7 mouse cellular contexts compared by ENCODE assay signal in the genomic region with DNA sequence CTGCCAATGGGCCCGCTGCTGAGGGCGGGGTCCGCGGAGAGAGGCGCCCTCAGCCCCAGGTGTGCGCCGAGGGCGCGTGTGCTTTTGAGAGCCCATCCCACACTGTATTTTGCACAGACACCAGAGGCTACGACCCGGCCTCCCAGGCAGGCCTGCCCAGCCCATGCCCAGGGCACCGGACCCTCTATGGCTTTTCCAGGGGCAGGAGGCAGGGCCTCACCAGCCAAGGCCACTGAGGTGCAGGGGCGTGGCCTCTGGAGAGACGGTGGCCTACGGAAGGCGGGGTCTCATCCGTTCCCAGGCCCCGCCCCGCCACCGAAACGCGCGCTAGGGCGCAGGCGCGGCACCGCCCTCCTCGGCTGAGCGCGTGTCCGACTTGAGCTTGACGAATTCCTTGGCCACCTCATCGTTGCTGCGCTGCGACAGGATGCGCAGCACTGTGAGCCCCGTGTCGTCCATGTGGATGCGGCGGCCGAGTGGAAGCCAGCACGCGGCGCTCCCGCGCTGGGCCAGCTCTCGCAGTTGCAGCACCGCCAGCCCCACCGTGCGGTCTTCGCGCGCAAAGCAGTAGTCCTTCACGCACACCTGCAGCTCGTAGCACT. TPM values are rescaled to one million over a fixed set of nuclear protein-coding genes. Genes with fewer than 3 reads are reported as not detected.
DNase-seq lines count a peak whose midpoint lies in the region; ATAC-seq lines count a peak whose summit lies in the region.

No protein-coding gene starts in this region.

- peak; percentile 88 for ATAC-seq in embryonic facial prominence, embryonic 11.5 days (replicated peaks; ENCODE audit: insufficient number of reproducible peaks, low FRiP score, low TSS enrichment, low read depth)
- peak; percentile 83 for ATAC-seq in limb, embryonic 11.5 days (ENCODE audit: insufficient number of reproducible peaks, low FRiP score, low TSS enrichment, low read depth)
- ATAC-seq in midbrain, embryonic 14.5 days (ENCODE audit: low FRiP score, low TSS enrichment), result peak; percentile 88

- WGBS in embryonic facial prominence, embryonic 11.5 days, result under 1% methylated on average over 55 of the region's 55 CpGs
- 0% methylated on average over 54 of the region's 55 CpGs for WGBS in limb, embryonic 11.5 days
- under 1% methylated on average over 55 of the region's 55 CpGs for WGBS in midbrain, embryonic 14.5 days

- peak overlapping the region; percentile 51 for H3K4me3 ChIP-seq in embryonic facial prominence, embryonic 11.5 days (ENCODE audit: low read depth, low read length)
- peak overlapping the region; percentile 50 for H3K4me3 ChIP-seq in limb, embryonic 11.5 days (ENCODE audit: low read depth, low read length)
- peak overlapping the region; percentile 41 for H3K4me3 ChIP-seq in midbrain, embryonic 14.5 days (replicated peaks; ENCODE audit: low read depth, low read length)

- DNase-seq in adrenal gland, postnatal 14 days, result peak; percentile 98
- peak; percentile 94 for DNase-seq in embryonic facial prominence, embryonic 11.5 days (ENCODE audit: low spot score)
- peak; percentile 99 for DNase-seq in heart, adult 11 months
- DNase-seq in kidney, adult 18-20 months, result peak; percentile 96
- DNase-seq in limb, embryonic 11.5 days (ENCODE audit: low spot score), result peak; percentile 95
- DNase-seq in midbrain, embryonic 14.5 days, result peak; percentile 95
- DNase-seq in spleen, adult 18-20 months, result peak; percentile 91 to 98

- peaks cover 4% of the 10 kb centered on the region; the same call in 1 of the 2 replicates for H3K36me3 ChIP-seq in embryonic facial prominence, embryonic 11.5 days (replicated peaks; ENCODE audit: control insufficient read depth, insufficient read depth, low read depth, low read length)
- H3K36me3 ChIP-seq in limb, embryonic 11.5 days (ENCODE audit: control insufficient read depth, insufficient read depth, low read length), result peaks cover 3% of the 10 kb centered on the region; the same call in 1 of the 2 replicates
- H3K36me3 ChIP-seq in midbrain, embryonic 14.5 days (ENCODE audit: control insufficient read depth, insufficient read depth, low read length), result peaks cover 15% of the 10 kb centered on the region

- H3K4me1 ChIP-seq in embryonic facial prominence, embryonic 11.5 days (ENCODE audit: control insufficient read depth, insufficient read depth, low read length), result peaks cover 2% of the 10 kb centered on the region; the same call in 1 of the 2 replicates
- peaks cover 5% of the 10 kb centered on the region; the same call in 1 of the 2 replicates for H3K4me1 ChIP-seq in limb, embryonic 11.5 days (ENCODE audit: control insufficient read depth, insufficient read depth, low read length)
- peaks cover 12% of the 10 kb centered on the region for H3K4me1 ChIP-seq in midbrain, embryonic 14.5 days (ENCODE audit: control insufficient read depth, insufficient read depth, low read length)

- H3K9ac ChIP-seq in embryonic facial prominence, embryonic 11.5 days (replicated peaks; ENCODE audit: low read length), result peak overlapping the region; percentile 74
- H3K9ac ChIP-seq in limb, embryonic 11.5 days (ENCODE audit: low read length), result peak overlapping the region; percentile 65
- H3K9ac ChIP-seq in midbrain, embryonic 14.5 days (replicated peaks; ENCODE audit: low read length), result peak overlapping the region; percentile 66

- H3K27me3 ChIP-seq in embryonic facial prominence, embryonic 11.5 days (ENCODE audit: control insufficient read depth, insufficient read depth, low read length), result peaks cover 3% of the 10 kb centered on the region; the same call in 1 of the 2 replicates
- H3K27me3 ChIP-seq in limb, embryonic 11.5 days (ENCODE audit: control insufficient read depth, insufficient read depth, low read length), result peaks cover 18% of the 10 kb centered on the region
- H3K27me3 ChIP-seq in midbrain, embryonic 14.5 days (ENCODE audit: control insufficient read depth, insufficient read depth, low read length), result peaks cover 10% of the 10 kb centered on the region

- H3K9me3 ChIP-seq in embryonic facial prominence, embryonic 11.5 days (replicated peaks; ENCODE audit: control insufficient read depth, low read length), result no peaks in the 10 kb centered on the region; the same call in 1 of the 2 replicates
- H3K9me3 ChIP-seq in limb, embryonic 11.5 days (ENCODE audit: control insufficient read depth, low read length), result peaks cover 9% of the 10 kb centered on the region
- no peaks in the 10 kb centered on the region for H3K9me3 ChIP-seq in midbrain, embryonic 14.5 days (ENCODE audit: control insufficient read depth, low read length)

- peak overlapping the region; percentile 95 for H3K4me2 ChIP-seq in embryonic facial prominence, embryonic 11.5 days (ENCODE audit: low read depth, low read length)
- H3K4me2 ChIP-seq in limb, embryonic 11.5 days (ENCODE audit: low read depth, severe bottlenecking), result peak overlapping the region; percentile 96
- peak overlapping the region; percentile 95 for H3K4me2 ChIP-seq in midbrain, embryonic 14.5 days (ENCODE audit: low read length)

- no peak overlapping the region for H3K27ac ChIP-seq in embryonic facial prominence, embryonic 11.5 days (replicated peaks; ENCODE audit: low read depth, low read length)
- H3K27ac ChIP-seq in limb, embryonic 11.5 days (replicated peaks; ENCODE audit: low read depth, low read length), result no peak overlapping the region
- peak overlapping the region; percentile 84 for H3K27ac ChIP-seq in midbrain, embryonic 14.5 days (replicated peaks; ENCODE audit: low read depth, low read length)

RNA-seq across cellular contexts. Expression of a gene that starts 18.4 kb away (rescaled TPM):
- 60.0 and 62.0 TPM in 2 replicates for total RNA-seq in adrenal gland, postnatal 14 days (2021)
- polyA plus RNA-seq in embryonic facial prominence, embryonic 11.5 days (2014; fragmentation: Nextera tagmentation; extraction: Ambion mirVana), result 45.2 and 48.2 TPM in 2 replicates
- 46.6 and 49.8 TPM in 2 replicates for polyA plus RNA-seq in limb, embryonic 11.5 days (2014; fragmentation: Nextera tagmentation; extraction: Ambion mirVana)
- 60.4 and 70.3 TPM in 2 replicates for polyA plus RNA-seq in midbrain, embryonic 14.5 days (2014; fragmentation: Nextera tagmentation; extraction: Ambion mirVana)

RNA-seq across cellular contexts. Expression of a gene that starts 31.7 kb away (rescaled TPM):
- 2.6 and 6.2 TPM in 2 replicates for total RNA-seq in adrenal gland, postnatal 14 days (2021)
- 2.6 and 2.7 TPM in 2 replicates for polyA plus RNA-seq in embryonic facial prominence, embryonic 11.5 days (2014; fragmentation: Nextera tagmentation; extraction: Ambion mirVana)
- 2.7 and 3.8 TPM in 2 replicates for polyA plus RNA-seq in limb, embryonic 11.5 days (2014; fragmentation: Nextera tagmentation; extraction: Ambion mirVana)
- polyA plus RNA-seq in midbrain, embryonic 14.5 days (2014; fragmentation: Nextera tagmentation; extraction: Ambion mirVana), result 6.3 and 8.5 TPM in 2 replicates

RNA-seq across cellular contexts. Expression of a gene that starts 37.2 kb away (rescaled TPM):
- total RNA-seq in adrenal gland, postnatal 14 days (2021), result 212 and 250 TPM in 2 replicates
- polyA plus RNA-seq in embryonic facial prominence, embryonic 11.5 days (2014; fragmentation: Nextera tagmentation; extraction: Ambion mirVana), result 231 and 237 TPM in 2 replicates
- polyA plus RNA-seq in limb, embryonic 11.5 days (2014; fragmentation: Nextera tagmentation; extraction: Ambion mirVana), result 230 and 239 TPM in 2 replicates
- 241 and 269 TPM in 2 replicates for polyA plus RNA-seq in midbrain, embryonic 14.5 days (2014; fragmentation: Nextera tagmentation; extraction: Ambion mirVana)

RNA-seq across cellular contexts. Expression of a gene that starts 42.4 kb away (rescaled TPM):
- total RNA-seq in adrenal gland, postnatal 14 days (2021), result 7.2 and 7.7 TPM in 2 replicates
- 1.2 and 1.7 TPM in 2 replicates for polyA plus RNA-seq in embryonic facial prominence, embryonic 11.5 days (2014; fragmentation: Nextera tagmentation; extraction: Ambion mirVana)
- polyA plus RNA-seq in limb, embryonic 11.5 days (2014; fragmentation: Nextera tagmentation; extraction: Ambion mirVana), result 0.50 and 0.59 TPM in 2 replicates
- 17.4 and 18.9 TPM in 2 replicates for polyA plus RNA-seq in midbrain, embryonic 14.5 days (2014; fragmentation: Nextera tagmentation; extraction: Ambion mirVana)

RNA-seq across cellular contexts. Expression of a gene that starts 46.9 kb away (rescaled TPM):
- 17.4 and 21.4 TPM in 2 replicates for total RNA-seq in adrenal gland, postnatal 14 days (2021)
- polyA plus RNA-seq in embryonic facial prominence, embryonic 11.5 days (2014; fragmentation: Nextera tagmentation; extraction: Ambion mirVana), result 1.2 and 1.9 TPM in 2 replicates
- 1.4 and 2.5 TPM in 2 replicates for polyA plus RNA-seq in limb, embryonic 11.5 days (2014; fragmentation: Nextera tagmentation; extraction: Ambion mirVana)
- 2.5 and 3.6 TPM in 2 replicates for polyA plus RNA-seq in midbrain, embryonic 14.5 days (2014; fragmentation: Nextera tagmentation; extraction: Ambion mirVana)
